Mouse (Mus musculus) stomach, postnatal 0 days (tissue): ENCODE results near the gene Fam189a1.
A peak's percentile ranks its signal among the peaks of the same experiment; 100 is the strongest.

Experiments used
- CTCF ChIP-seq: IDR thresholded peaks from 2 replicates; pipeline ENCODE4 v1.5.1; 2016; ENCODE audit warnings: antibody characterized with exemption, low read depth, mild to moderate bottlenecking, moderate library complexity
- EP300 ChIP-seq: optimal IDR thresholded peaks from 2 replicates; pipeline ENCODE3; 2016; ENCODE audit warnings: antibody characterized with exemption

- TF ChIP-seq CTCF (peak; percentile 67), EP300 (no peak)
These were observed 316.4 kb downstream of the Fam189a1 start for GRCm38 (mm10) chr7:64839801-64840575.
